Mouse (Mus musculus) left cerebral cortex, postnatal 25 days (tissue): ENCODE data around the gene Stpg3. TPM values are rescaled to one million over a fixed set of nuclear protein-coding genes. Genes with fewer than 3 reads are reported as not detected.
"Not testable (repeated sequence)": the region's sequence is repeated elsewhere in the genome, so short reads cannot be mapped to it uniquely, and the experiment has no call there.

Experiments
- DNase-seq, 2 experiments: peaks; one replicate each; pipeline ENCODE4 v3.0.0; 2022; ENCODE audit warnings: low spot score in 2 of 2, mixed read lengths in 1 of 2
- intact Hi-C: fragments of 180-260 bp; cut with DNase I; formaldehyde crosslinking; loops from one replicate; pipeline ENCODE4 v1.15.1; 2025
- total RNA-seq, 2 experiments: library from RNA; stranded (reverse); gene quantifications; 2 replicates each; pipeline ENCODE4 v1.2.3; 2021

The Stpg3 gene
- under 1 TPM in 1 of 2 experiments, not detected in 1; 0.23 TPM for total RNA-seq

GRCm38 (mm10) chr2:25214444-25214843 lies at the start of gene Stpg3:
Stpg3 (minus strand) TSS chr2:25214637.
- DNase-seq, result no peak
- intact Hi-C loops, result no loop called here

GRCm38 (mm10) chr2:25263623-25264285 lies 49.3 kb upstream of the Stpg3 start:
- intact Hi-C loops, result loop anchor here (1.0 kb wide), 1 partner anchor 8 kb away; no protein-coding TSS in a partner anchor
- DNase-seq, result no peak

GRCm38 (mm10) chr2:25262795-25263622 lies 48.6 kb upstream of the Stpg3 start:
- intact Hi-C loops, result loop anchor here (1.0 kb wide), 1 partner anchor 8 kb away; no protein-coding TSS in a partner anchor
- no peak for DNase-seq

GRCm38 (mm10) chr2:25262291-25262767 lies 47.9 kb upstream of the Stpg3 start, which contains the start of gene Tprn:
Tprn (plus strand) TSS chr2:25262618.
- peak; percentile 93 to 99 for DNase-seq
- intact Hi-C loops, result no loop called here

- DNase-seq, result peak; percentile 30 to 61
Measured at GRCm38 (mm10) chr2:25261870-25262269, 47.4 kb upstream of the Stpg3 start.

GRCm38 (mm10) chr2:25258887-25259286 lies 44.5 kb upstream of the Stpg3 start:
- intact Hi-C loops, result loop anchor here (5.0 kb wide), 1 partner anchor 67 kb away; no protein-coding TSS in a partner anchor
- DNase-seq, result no peak

More at GRCm38 (mm10) chr2:25261870-25262269, 47.4 kb upstream of the Stpg3 start:
- intact Hi-C loops, result no loop called here

GRCm38 (mm10) chr2:25257250-25257649 lies 42.8 kb upstream of the Stpg3 start:
- intact Hi-C loops, result loop anchor here (5.0 kb wide), 1 partner anchor 65 kb away; no protein-coding TSS in a partner anchor
- DNase-seq, result not testable (repeated sequence)

- DNase-seq, result not testable (repeated sequence)
Measured at GRCm38 (mm10) chr2:25256443-25257109, 42.1 kb upstream of the Stpg3 start.

GRCm38 (mm10) chr2:25255284-25255779 lies 40.9 kb upstream of the Stpg3 start, which contains the start of gene Tmem203:
Tmem203 (plus strand) TSS chr2:25255439.
- peak; percentile 83 to 90 for DNase-seq
- intact Hi-C loops, result loop anchor here (2.0 to 5.0 kb wide), 2 partner anchors 31 to 63 kb away; partner anchors contain the start of gene Tubb4b

More at GRCm38 (mm10) chr2:25256443-25257109, 42.1 kb upstream of the Stpg3 start:
- intact Hi-C loops, result loop anchor here (5.0 kb wide), 1 partner anchor 64 kb away; no protein-coding TSS in a partner anchor

- DNase-seq, result no peak
- intact Hi-C loops, result no loop called here
Measured at GRCm38 (mm10) chr2:25252331-25252730, 37.9 kb upstream of the Stpg3 start.

GRCm38 (mm10) chr2:25246183-25247072 lies 32.0 kb upstream of the Stpg3 start, which contains the start of gene AL732309.1:
AL732309.1 (minus strand) TSS chr2:25246863.
- intact Hi-C loops, result no loop called here

GRCm38 (mm10) chr2:25244144-25244543 lies 29.7 kb upstream of the Stpg3 start:
- intact Hi-C loops, result no loop called here
- no peak for DNase-seq

More at GRCm38 (mm10) chr2:25246183-25247072, 32.0 kb upstream of the Stpg3 start, which contains the start of gene AL732309.1:
- no peak for DNase-seq

- no peak for DNase-seq
- intact Hi-C loops, result no loop called here
Measured at GRCm38 (mm10) chr2:25243342-25243741, 28.9 kb upstream of the Stpg3 start.

- intact Hi-C loops, result no loop called here
- peak; percentile 54 to 55 for DNase-seq
Measured at GRCm38 (mm10) chr2:25242101-25242506, 27.7 kb upstream of the Stpg3 start, which contains the start of the genes Rnf208 and Cysrt1. Rnf208 (plus strand) TSS chr2:25242255. Cysrt1 (minus strand) TSS chr2:25242452.

GRCm38 (mm10) chr2:25241438-25241775 lies 27.0 kb upstream of the Stpg3 start:
- intact Hi-C loops, result no loop called here
- no peak for DNase-seq

GRCm38 (mm10) chr2:25240723-25241437 lies 26.4 kb upstream of the Stpg3 start:
- DNase-seq, result peak; percentile 72 to 85
- intact Hi-C loops, result no loop called here

- no peak for DNase-seq
- intact Hi-C loops, result no loop called here
Measured at GRCm38 (mm10) chr2:25240310-25240709, 25.9 kb upstream of the Stpg3 start.
